Mouse (Mus musculus) megakaryocyte, embryonic 14.5 days (primary cell): ENCODE measurements around the gene Jund.

ENCODE experiments used
- FLI1 ChIP-seq: IDR thresholded peaks from 2 replicates; pipeline ENCODE4 v1.6.1; 2012; ENCODE audit warnings: low read length, inconsistent platforms, mixed read lengths
- GATA1 ChIP-seq: IDR thresholded peaks from 3 replicates; pipeline ENCODE4 v1.6.1; 2012; ENCODE audit warnings: mixed read lengths, low read length, inconsistent platforms, borderline replicate concordance

- TF ChIP-seq GATA1 = no peak
- no peak for TF ChIP-seq FLI1
These were observed 18.0 kb downstream of the Jund start for GRCm38 (mm10) chr8:70716521-70717400.
